Mouse (Mus musculus) cerebellum, adult 11 months (tissue): ENCODE results near the gene Gm3676.
"Not testable (repeated sequence)": the region's sequence is repeated elsewhere in the genome, so short reads cannot be mapped to it uniquely, and the experiment has no call there.

Source experiments
- DNase-seq: peaks from one replicate; pipeline ENCODE4 v3.0.0; 2022

Gene Gm3676

GRCm38 (mm10) chr14:41646387-41646786 lies at the start of gene Gm3676:
TSS of gene Gm3676 (minus strand) at chr14:41646487.
- not testable (repeated sequence) for DNase-seq

GRCm38 (mm10) chr14:41648176-41648575 lies 1.9 kb upstream of the Gm3676 start:
- not testable (repeated sequence) for DNase-seq

GRCm38 (mm10) chr14:41630144-41630543 lies 16.1 kb downstream of the Gm3676 start:
- DNase-seq: not testable (repeated sequence)

- DNase-seq: not testable (repeated sequence)
These were observed 21.8 kb downstream of the Gm3676 start, which contains the start of gene Gm3072 for GRCm38 (mm10) chr14:41624512-41624911. TSS of gene Gm3072 (minus strand) at chr14:41624612.

- DNase-seq: not testable (repeated sequence)
These were observed 23.8 kb downstream of the Gm3676 start for GRCm38 (mm10) chr14:41622535-41622934.

- not testable (repeated sequence) for DNase-seq
These were observed 35.6 kb downstream of the Gm3676 start for GRCm38 (mm10) chr14:41610690-41611089.

- DNase-seq: not testable (repeated sequence)
These were observed 45.4 kb downstream of the Gm3676 start for GRCm38 (mm10) chr14:41600935-41601334.
